Mouse (Mus musculus): ENCODE results near the gene Ccl11.

Gene Ccl11

GRCm38 (mm10) chr11:82062226-82062625 is 4.6 kb downstream of the Ccl11 start:
- DNase-seq, result no peak

GRCm38 (mm10) chr11:82063454-82063853 is 5.8 kb downstream of the Ccl11 start:
- DNase-seq, result no peak

GRCm38 (mm10) chr11:82066953-82067571 is 9.4 kb downstream of the Ccl11 start:
- no peak for DNase-seq

GRCm38 (mm10) chr11:82071076-82071475 is 13.5 kb downstream of the Ccl11 start:
- no peak for DNase-seq

DNA sequence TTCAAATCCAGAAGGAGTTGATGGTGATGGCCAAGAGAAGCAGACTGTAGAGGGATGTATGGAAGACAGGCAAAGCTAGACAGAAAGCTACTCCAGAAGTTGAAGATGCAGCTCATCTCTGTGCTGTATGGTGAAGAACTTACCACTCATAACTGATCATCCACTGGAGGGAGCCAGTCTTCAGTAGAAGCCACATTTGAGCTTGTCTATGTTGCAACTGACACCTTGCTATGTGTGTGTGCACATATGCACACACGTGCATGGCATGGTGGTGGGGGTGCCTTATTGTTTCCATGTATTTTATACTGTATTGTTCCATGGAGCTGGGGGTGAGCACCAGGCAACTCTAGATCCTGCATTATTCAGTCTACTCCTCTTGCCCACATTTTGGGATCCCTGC is 14.8 kb downstream of the Ccl11 start:
- no peak for DNase-seq

GRCm38 (mm10) chr11:82072984-82073383 is 15.4 kb downstream of the Ccl11 start:
- DNase-seq, result no peak

DNA sequence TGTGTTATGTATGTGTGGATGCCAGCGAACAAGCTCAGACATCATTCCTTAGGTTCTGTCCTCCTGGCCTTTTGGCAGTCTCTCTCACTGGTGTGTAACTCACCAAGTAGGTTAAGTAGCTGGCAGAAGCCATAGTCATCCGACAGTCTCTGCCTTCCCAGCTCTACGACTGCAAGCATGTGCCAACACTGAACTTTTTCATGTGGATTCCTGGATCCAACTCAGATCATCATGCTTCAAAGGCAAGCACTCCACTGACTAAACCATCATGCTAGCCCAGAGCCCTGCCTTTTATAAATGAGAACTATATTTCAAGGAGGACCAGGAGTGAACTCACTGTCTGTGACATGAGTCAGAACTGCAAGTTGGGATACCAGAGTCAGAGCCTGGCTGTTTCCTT is 16.1 kb downstream of the Ccl11 start:
- no peak for DNase-seq

GRCm38 (mm10) chr11:82077031-82077430 is 19.4 kb downstream of the Ccl11 start:
- no peak for DNase-seq

DNA sequence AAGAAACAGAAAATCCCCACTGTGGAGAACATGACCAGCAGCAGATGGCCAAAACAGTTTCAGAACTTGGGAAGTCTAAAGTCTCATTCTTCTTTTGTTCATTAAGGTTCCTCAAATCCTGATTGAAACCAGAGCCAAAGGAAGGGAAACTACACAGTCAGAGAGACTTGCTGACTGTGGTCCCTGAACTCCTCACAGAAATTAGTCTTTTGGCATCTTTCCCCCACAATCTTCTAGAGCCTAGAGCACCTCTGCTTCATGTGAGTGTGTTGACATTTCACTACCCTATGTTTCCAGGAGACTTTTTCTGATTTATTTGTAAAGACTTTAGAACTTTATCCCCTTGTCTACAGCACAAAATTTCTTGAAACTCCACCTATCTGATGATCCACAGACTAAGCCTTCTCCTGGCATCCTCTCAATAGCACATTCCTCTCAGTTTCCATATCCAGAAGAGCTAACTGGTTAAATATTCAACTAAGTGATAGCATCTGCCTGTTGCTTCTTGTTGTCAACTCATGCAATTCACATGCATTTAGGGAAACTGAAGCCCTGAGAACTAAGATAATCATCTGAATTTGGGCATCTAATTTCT is 20.6 kb downstream of the Ccl11 start:
- DNase-seq, result no peak

- no peak for DNase-seq
Observed at GRCm38 (mm10) chr11:82080865-82081264, 23.2 kb downstream of the Ccl11 start.

GRCm38 (mm10) chr11:82084360-82084759 is 26.7 kb downstream of the Ccl11 start:
- no peak for DNase-seq

- no peak for DNase-seq
Observed at GRCm38 (mm10) chr11:82099511-82100323, 42.1 kb downstream of the Ccl11 start.

DNA sequence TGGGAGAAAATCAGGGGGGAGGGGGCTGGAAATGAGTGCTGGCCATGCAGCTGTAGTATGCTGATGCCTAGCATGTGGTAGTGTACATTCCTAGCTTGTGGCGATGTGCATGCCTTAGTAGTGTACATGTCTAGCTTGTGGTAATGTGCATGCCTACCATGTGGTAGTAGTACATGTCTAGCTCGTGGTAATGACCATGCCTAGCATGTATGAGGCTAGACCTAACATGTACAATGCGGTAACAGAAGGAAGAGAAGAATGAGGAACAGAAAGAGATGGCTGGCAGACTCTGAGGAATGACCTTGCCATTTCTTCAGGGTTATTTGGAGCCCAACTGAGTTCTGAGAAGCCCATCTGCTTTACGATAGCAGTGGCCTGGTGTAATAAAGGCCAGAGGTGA is 43.5 kb downstream of the Ccl11 start:
- no peak for DNase-seq

GRCm38 (mm10) chr11:82101529-82101928 is 43.9 kb downstream of the Ccl11 start, which contains the start of gene Ccl12:
Gene Ccl12, plus strand, starts transcription at chr11:82101845.
- no peak for DNase-seq

- DNase-seq, result no peak
Observed at GRCm38 (mm10) chr11:82109611-82110010, 52.0 kb downstream of the Ccl11 start.

- no peak for DNase-seq
Observed at GRCm38 (mm10) chr11:82110372-82111248, 53.0 kb downstream of the Ccl11 start.
